Mouse (Mus musculus) embryonic facial prominence, embryonic 12.5 days (tissue): ENCODE data around the gene Slco3a1. TPM values are rescaled to one million over a fixed set of nuclear protein-coding genes. Genes with fewer than 3 reads are reported as not detected.
"Not testable (repeated sequence)": the region's sequence is repeated elsewhere in the genome, so short reads cannot be mapped to it uniquely, and the experiment has no call there.

Source experiments
- ATAC-seq: fragments of 200-750 bp; cut with Nextera tagmentation; 2 replicates; pipeline ENCODE4 v1.8.0; 2017; ENCODE audit not compliant: insufficient number of reproducible peaks, insufficient read depth, low FRiP score, low TSS enrichment
- H3K27ac ChIP-seq: fragments of 300-500 bp; sonication (generic); 2 replicates; pipeline ENCODE4 v1.5.1; 2016; ENCODE audit warnings: mild to moderate bottlenecking
- H3K27me3 ChIP-seq: fragments of 300-500 bp; sonication (generic); 2 replicates; pipeline ENCODE4 v1.6.1; 2016; ENCODE audit warnings: mild to moderate bottlenecking, moderate library complexity
- H3K36me3 ChIP-seq: fragments of 300-500 bp; sonication (generic); 2 replicates; pipeline ENCODE4 v1.6.1; 2016; ENCODE audit warnings: mild to moderate bottlenecking
- H3K4me1 ChIP-seq: fragments of 300-500 bp; sonication (generic); 2 replicates; pipeline ENCODE4 v1.6.1; 2016
- H3K4me2 ChIP-seq: fragments of 300-500 bp; sonication (generic); replicated peaks from 2 replicates; pipeline ENCODE4 v1.6.1; 2016; ENCODE audit warnings: mild to moderate bottlenecking, moderate library complexity
- H3K4me3 ChIP-seq: fragments of 300-500 bp; sonication (generic); 2 replicates; pipeline ENCODE4 v1.5.1; 2016; ENCODE audit warnings: mild to moderate bottlenecking
- H3K9ac ChIP-seq: fragments of 300-500 bp; sonication (generic); 2 replicates; pipeline ENCODE4 v1.6.1; 2016; ENCODE audit warnings: mild to moderate bottlenecking, moderate library complexity
- H3K9me3 ChIP-seq: fragments of 300-500 bp; sonication (generic); 2 replicates; pipeline ENCODE4 v1.6.1; 2016; ENCODE audit warnings: mild to moderate bottlenecking, moderate library complexity
- WGBS: fragments of 180-500 bp; shearing (Covaris S2); methylation state at CpG from one replicate; pipeline ENCODE4 v1.1.7; 2016; 5-methylcytosine and 5-hydroxymethylcytosine counted together
- polyA plus RNA-seq: library from polyadenylated mRNA; unstranded; fragments of >200 nt; fragmentation: Nextera tagmentation; extraction: Ambion mirVana; gene quantifications from 2 replicates; pipeline ENCODE4 v1.2.1, GENCODE M21; 2016

Slco3a1 gene
- polyA plus RNA-seq, 1 experiment from 2014 or later: 11.9 TPM

DNA sequence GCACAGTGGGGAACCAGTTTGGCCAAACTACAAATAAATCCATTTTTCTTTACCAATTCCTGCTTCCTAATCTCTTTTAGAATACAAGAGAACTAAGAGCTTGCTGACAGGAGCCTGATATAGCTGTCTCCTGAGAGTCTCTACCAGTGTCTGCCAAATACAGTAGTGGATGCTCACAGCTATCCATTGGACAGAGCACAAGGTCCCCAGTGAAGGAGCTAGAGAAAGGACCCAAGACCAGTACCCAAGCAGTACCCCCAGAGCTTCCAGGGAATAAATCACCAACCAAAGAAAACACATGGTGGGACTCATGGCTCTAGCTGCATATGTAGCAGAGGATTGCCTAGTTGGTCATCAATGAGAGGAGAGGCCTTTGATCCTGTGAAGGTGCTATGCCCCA is 146.7 kb downstream of the Slco3a1 start:
- not testable (repeated sequence) for ATAC-seq

DNA sequence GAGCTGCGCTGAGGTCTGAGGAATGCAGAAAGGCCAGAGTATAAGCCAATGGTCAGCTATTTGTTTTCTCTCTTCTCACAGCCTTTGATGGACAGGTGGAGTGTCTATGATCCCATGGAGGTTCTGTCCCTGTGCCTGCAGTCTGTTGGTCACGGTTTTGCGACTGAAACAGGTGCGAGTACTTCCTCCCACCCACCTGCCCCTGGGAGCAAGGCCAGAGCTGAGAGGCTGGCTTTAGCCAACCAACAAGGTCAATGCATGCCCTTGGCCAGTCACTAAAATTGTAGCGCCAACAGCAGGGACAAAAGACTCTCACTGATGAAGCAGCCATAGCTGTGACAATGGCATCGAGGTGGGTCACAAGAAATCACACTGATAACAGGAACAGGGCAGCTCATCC is 154.9 kb downstream of the Slco3a1 start:
- Histone ChIP-seq H3K4me1 (no peaks in the 10 kb centered on the region), H3K4me3 (no peak overlapping the region), H3K9ac (no peak overlapping the region), H3K36me3 (no peaks in the 10 kb centered on the region), H3K4me2 (no peak overlapping the region), H3K27me3 (no peaks in the 10 kb centered on the region), H3K27ac (no peak overlapping the region), H3K9me3 (no peaks in the 10 kb centered on the region)
- ATAC-seq: no peak
- WGBS: 92% methylated on average over 6 of the region's 6 CpGs

More for the DNA sequence above, 146.7 kb downstream of the Slco3a1 start:
- not testable (repeated sequence) for H3K4me2 ChIP-seq, H3K9ac ChIP-seq, H3K4me1 ChIP-seq, H3K9me3 ChIP-seq, H3K36me3 ChIP-seq, H3K27me3 ChIP-seq, H3K4me3 ChIP-seq, H3K27ac ChIP-seq

GRCm38 (mm10) chr7:74399154-74399553 is 155.4 kb downstream of the Slco3a1 start:
- Histone ChIP-seq H3K4me1 (no peaks in the 10 kb centered on the region), H3K4me3 (no peak overlapping the region), H3K27me3 (no peaks in the 10 kb centered on the region), H3K9me3 (no peaks in the 10 kb centered on the region), H3K4me2 (no peak overlapping the region), H3K36me3 (no peaks in the 10 kb centered on the region), H3K9ac (no peak overlapping the region), H3K27ac (no peak overlapping the region)
- 90% methylated on average over 4 of the region's 4 CpGs for WGBS
- no peak for ATAC-seq

GRCm38 (mm10) chr7:74398326-74398725 is 156.3 kb downstream of the Slco3a1 start:
- Histone ChIP-seq H3K9ac (no peak overlapping the region), H3K27ac (no peak overlapping the region), H3K4me2 (no peak overlapping the region), H3K9me3 (no peaks in the 10 kb centered on the region), H3K4me3 (no peak overlapping the region), H3K27me3 (no peaks in the 10 kb centered on the region), H3K36me3 (no peaks in the 10 kb centered on the region), H3K4me1 (no peaks in the 10 kb centered on the region)
- ATAC-seq: no peak
- WGBS: 75% methylated on average over 2 of the region's 2 CpGs

DNA sequence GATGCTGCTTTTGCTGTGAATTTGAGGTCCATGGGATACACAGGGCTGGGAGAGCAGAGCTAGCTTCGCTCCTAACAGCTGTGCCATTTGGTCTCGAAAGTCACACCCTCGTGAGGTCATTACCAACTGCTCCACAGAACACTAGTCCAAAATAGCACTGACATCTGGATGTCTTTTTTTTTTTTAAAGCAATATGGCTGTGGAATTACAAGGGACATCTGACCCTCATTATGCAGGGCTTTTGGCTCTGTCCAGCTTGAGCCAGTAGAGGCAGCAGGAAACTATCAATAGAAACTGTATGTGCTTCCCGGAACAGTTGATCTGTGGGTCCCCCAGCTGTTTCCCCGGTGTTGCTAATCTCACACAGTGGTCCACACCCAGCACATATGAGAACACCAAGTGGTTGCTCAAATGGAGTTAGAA is 163.1 kb downstream of the Slco3a1 start:
- Histone ChIP-seq H3K9me3 (no peaks in the 10 kb centered on the region), H3K27me3 (no peaks in the 10 kb centered on the region), H3K27ac (no peak overlapping the region), H3K36me3 (no peaks in the 10 kb centered on the region), H3K4me1 (no peaks in the 10 kb centered on the region), H3K4me2 (no peak overlapping the region), H3K9ac (no peak overlapping the region), H3K4me3 (no peak overlapping the region)
- WGBS: 42% methylated on average over 5 of the region's 5 CpGs
- no peak for ATAC-seq

- WGBS: 81% methylated on average over 2 of the region's 2 CpGs
- no peak for ATAC-seq
- no peaks in the 10 kb centered on the region for H3K36me3 ChIP-seq
- H3K4me2 ChIP-seq: no peak overlapping the region
- no peak overlapping the region for H3K27ac ChIP-seq
- H3K9ac ChIP-seq: no peak overlapping the region
- H3K4me3 ChIP-seq: no peak overlapping the region
- no peaks in the 10 kb centered on the region for H3K9me3 ChIP-seq
- H3K27me3 ChIP-seq: no peaks in the 10 kb centered on the region
- H3K4me1 ChIP-seq: no peaks in the 10 kb centered on the region
Measured at GRCm38 (mm10) chr7:74389570-74389969, 165.0 kb downstream of the Slco3a1 start.

DNA sequence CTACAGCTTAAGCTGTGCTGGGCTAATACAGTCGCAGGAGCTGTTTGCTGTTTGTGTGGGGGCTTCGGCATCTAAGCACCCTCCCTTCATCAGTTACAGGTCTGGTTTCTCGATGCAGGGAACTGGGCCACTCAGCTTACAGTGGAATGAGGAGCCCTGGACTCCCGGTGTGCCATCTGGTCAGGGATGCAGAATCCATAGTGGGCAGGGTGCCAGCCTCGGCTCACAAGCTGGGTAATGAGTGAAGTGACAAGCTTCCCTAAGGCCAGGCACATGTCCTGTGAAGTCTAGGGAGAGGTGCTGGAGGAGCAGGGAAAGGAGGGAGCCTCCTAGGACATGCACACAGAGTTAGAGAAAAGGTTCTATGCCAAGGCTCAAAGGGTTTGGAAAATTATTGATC is 168.3 kb downstream of the Slco3a1 start:
- H3K9ac ChIP-seq: no peak overlapping the region
- no peaks in the 10 kb centered on the region for H3K4me1 ChIP-seq
- no peak overlapping the region for H3K27ac ChIP-seq
- no peaks in the 10 kb centered on the region for H3K9me3 ChIP-seq
- H3K4me2 ChIP-seq: no peak overlapping the region
- no peaks in the 10 kb centered on the region for H3K27me3 ChIP-seq
- H3K4me3 ChIP-seq: no peak overlapping the region
- 72% methylated on average over 5 of the region's 5 CpGs for WGBS
- no peak for ATAC-seq
- no peaks in the 10 kb centered on the region for H3K36me3 ChIP-seq

- Histone ChIP-seq H3K27ac (no peak overlapping the region), H3K4me2 (no peak overlapping the region), H3K9me3 (no peaks in the 10 kb centered on the region), H3K4me1 (no peaks in the 10 kb centered on the region), H3K27me3 (no peaks in the 10 kb centered on the region), H3K4me3 (no peak overlapping the region), H3K9ac (no peak overlapping the region), H3K36me3 (no peaks in the 10 kb centered on the region)
- no peak for ATAC-seq
- WGBS: 76% methylated on average over 3 of the region's 3 CpGs
Measured at GRCm38 (mm10) chr7:74383040-74383666, 171.4 kb downstream of the Slco3a1 start.

DNA sequence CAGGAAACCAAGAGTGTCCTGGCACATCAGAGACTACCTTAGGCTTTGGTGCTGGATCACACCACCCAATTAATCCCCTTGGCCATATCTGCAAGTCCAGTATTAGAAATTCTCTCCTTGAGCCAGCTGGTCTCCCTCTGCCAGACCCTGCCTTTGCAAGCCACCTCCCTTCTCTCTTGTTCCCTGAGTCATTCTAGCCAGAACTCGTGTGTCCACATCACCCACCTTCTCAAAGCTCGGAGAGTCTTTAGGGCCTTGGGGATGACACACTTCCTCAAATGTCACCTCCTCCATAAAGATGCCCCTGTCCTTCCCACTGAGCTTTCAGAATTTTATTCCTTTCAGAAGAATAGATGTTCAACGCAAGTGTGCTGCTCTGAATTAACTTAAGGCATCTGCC is 172.3 kb downstream of the Slco3a1 start:
- no peak overlapping the region for H3K27ac ChIP-seq
- no peak overlapping the region for H3K4me3 ChIP-seq
- no peaks in the 10 kb centered on the region for H3K4me1 ChIP-seq
- no peak overlapping the region for H3K9ac ChIP-seq
- H3K4me2 ChIP-seq: no peak overlapping the region
- no peak for ATAC-seq
- H3K36me3 ChIP-seq: no peaks in the 10 kb centered on the region
- 53% methylated on average over 3 of the region's 3 CpGs for WGBS
- no peaks in the 10 kb centered on the region for H3K27me3 ChIP-seq
- no peaks in the 10 kb centered on the region for H3K9me3 ChIP-seq

DNA sequence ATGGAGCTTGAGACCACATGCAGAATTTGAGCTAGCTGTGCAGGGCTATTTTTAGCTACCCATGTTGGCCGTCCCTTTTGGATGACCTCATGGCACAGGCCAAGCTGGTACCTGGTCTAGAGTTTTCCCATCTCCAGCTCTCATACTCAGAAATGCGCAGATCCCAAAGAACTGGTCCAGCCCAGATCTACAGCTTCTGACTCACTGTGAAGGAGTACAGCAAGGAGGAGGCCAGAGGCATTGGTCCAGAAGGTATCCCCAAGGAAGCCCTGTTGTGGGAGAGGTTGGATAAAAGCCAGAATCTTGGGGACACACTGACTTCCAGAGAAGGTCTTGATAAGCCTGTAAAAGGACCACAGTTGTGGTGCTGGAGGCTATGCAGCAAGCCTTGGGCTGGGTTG is 172.7 kb downstream of the Slco3a1 start:
- Histone ChIP-seq H3K9ac (no peak overlapping the region), H3K27me3 (no peaks in the 10 kb centered on the region), H3K27ac (no peak overlapping the region), H3K36me3 (no peaks in the 10 kb centered on the region), H3K4me1 (no peaks in the 10 kb centered on the region), H3K9me3 (no peaks in the 10 kb centered on the region), H3K4me3 (no peak overlapping the region), H3K4me2 (no peak overlapping the region)
- WGBS: 58% methylated on average over 2 of the region's 2 CpGs
- ATAC-seq: no peak

DNA sequence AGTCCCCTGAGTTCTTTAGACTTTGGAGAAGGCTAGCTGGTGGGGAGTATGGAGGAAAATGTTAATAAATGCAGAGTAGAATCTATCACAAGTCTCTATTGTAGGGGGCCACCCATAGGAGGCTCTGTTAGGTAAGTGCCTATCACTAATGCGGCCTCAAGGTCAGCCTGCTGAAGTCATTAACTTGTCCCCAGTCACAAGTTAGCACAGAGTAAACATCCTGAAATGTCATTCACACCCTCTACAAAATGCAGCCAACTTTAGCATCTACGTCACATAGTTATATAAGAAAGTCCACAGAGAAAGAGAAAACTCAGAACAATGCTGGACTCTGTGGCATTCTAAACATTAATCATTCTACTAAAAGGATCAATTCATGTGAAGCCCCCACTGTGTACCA is 173.5 kb downstream of the Slco3a1 start:
- ATAC-seq: no peak
- Histone ChIP-seq H3K4me1 (no peaks in the 10 kb centered on the region), H3K36me3 (no peaks in the 10 kb centered on the region), H3K27me3 (no peaks in the 10 kb centered on the region), H3K9ac (no peak overlapping the region), H3K4me3 (no peak overlapping the region), H3K27ac (no peak overlapping the region), H3K4me2 (no peak overlapping the region), H3K9me3 (no peaks in the 10 kb centered on the region)
- 93% methylated on average over 2 of the region's 2 CpGs for WGBS

- Histone ChIP-seq H3K4me3 (no peak overlapping the region), H3K9me3 (no peaks in the 10 kb centered on the region), H3K27ac (no peak overlapping the region), H3K9ac (no peak overlapping the region), H3K27me3 (no peaks in the 10 kb centered on the region), H3K4me1 (peaks cover 5% of the 10 kb centered on the region; the same call in 1 of the 2 replicates), H3K36me3 (no peaks in the 10 kb centered on the region), H3K4me2 (0 out of 2 replicates have a peak overlapping the region, but pooled peaks have one; percentile 5)
- 32% methylated on average over 10 of the region's 10 CpGs for WGBS
- ATAC-seq: no peak
Measured at GRCm38 (mm10) chr7:74377909-74378308, 176.7 kb downstream of the Slco3a1 start.
